Mouse (Mus musculus): ENCODE measurements around the gene Dot1l. TPM values are rescaled to one million over a fixed set of nuclear protein-coding genes. Genes with fewer than 3 reads are reported as not detected.
A peak's percentile ranks its signal among the peaks of the same experiment; 100 is the strongest.

Dot1l gene
- polyA plus RNA-seq, 1 experiment, result 121 TPM

- H3K4me1 ChIP-seq (replicated peaks; ENCODE audit: control insufficient read depth, insufficient read depth, low read length), result peaks cover 37% of the 10 kb centered on the region
- H3K27ac ChIP-seq (ENCODE audit: control insufficient read depth, insufficient read depth, low read length), result no peak overlapping the region
- no peaks in the 10 kb centered on the region for H3K27me3 ChIP-seq (ENCODE audit: control insufficient read depth, insufficient read depth, low read length)
- TF ChIP-seq CTCF (IDR thresholded peaks at IDR 0.05; ENCODE audit: borderline replicate concordance, control insufficient read depth, extremely low read depth, insufficient read depth, low read length, poor library complexity) (no peak), POLR2A (IDR thresholded peaks at IDR 0.05; ENCODE audit: control insufficient read depth, extremely low read depth, insufficient read depth, low read length, poor library complexity) (no peak)
- no peak for DNase-seq
- WGBS, result 91% methylated on average over 4 of the region's 4 CpGs
- H3K4me3 ChIP-seq (ENCODE audit: control insufficient read depth, insufficient read depth, low read length), result no peak overlapping the region
- H3K36me3 ChIP-seq (ENCODE audit: control insufficient read depth, insufficient read depth, low read length), result peaks cover 16% of the 10 kb centered on the region
Observed at GRCm38 (mm10) chr10:80793803-80794202, 38.8 kb downstream of the Dot1l start.

GRCm38 (mm10) chr10:80794750-80795149, 39.7 kb downstream of the Dot1l start:
- no peak overlapping the region for H3K4me3 ChIP-seq (ENCODE audit: control insufficient read depth, insufficient read depth, low read length)
- no peak for DNase-seq
- H3K36me3 ChIP-seq (ENCODE audit: control insufficient read depth, insufficient read depth, low read length), result 0 out of 2 replicates have a peak, but pooled peaks cover 8% of the 10 kb centered on the region
- peaks cover 42% of the 10 kb centered on the region for H3K4me1 ChIP-seq (replicated peaks; ENCODE audit: control insufficient read depth, insufficient read depth, low read length)
- WGBS, result 96% methylated on average over 8 of the region's 8 CpGs
- H3K27ac ChIP-seq (ENCODE audit: control insufficient read depth, insufficient read depth, low read length), result no peak overlapping the region
- no peak for TF ChIP-seq CTCF (IDR thresholded peaks at IDR 0.05; ENCODE audit: borderline replicate concordance, control insufficient read depth, extremely low read depth, insufficient read depth, low read length, poor library complexity)
- no peak for TF ChIP-seq POLR2A (IDR thresholded peaks at IDR 0.05; ENCODE audit: control insufficient read depth, extremely low read depth, insufficient read depth, low read length, poor library complexity)
- no peaks in the 10 kb centered on the region for H3K27me3 ChIP-seq (ENCODE audit: control insufficient read depth, insufficient read depth, low read length)

- H3K36me3 ChIP-seq (ENCODE audit: control insufficient read depth, insufficient read depth, low read length), result peaks cover 7% of the 10 kb centered on the region; the same call in 1 of the 2 replicates
- peaks cover 43% of the 10 kb centered on the region for H3K4me1 ChIP-seq (replicated peaks; ENCODE audit: control insufficient read depth, insufficient read depth, low read length)
- no peak overlapping the region for H3K27ac ChIP-seq (ENCODE audit: control insufficient read depth, insufficient read depth, low read length)
- H3K4me3 ChIP-seq (ENCODE audit: control insufficient read depth, insufficient read depth, low read length), result no peak overlapping the region
- 95% methylated on average over 9 of the region's 9 CpGs for WGBS
- DNase-seq, result no peak
- H3K27me3 ChIP-seq (ENCODE audit: control insufficient read depth, insufficient read depth, low read length), result no peaks in the 10 kb centered on the region
- TF ChIP-seq POLR2A (IDR thresholded peaks at IDR 0.05; ENCODE audit: control insufficient read depth, extremely low read depth, insufficient read depth, low read length, poor library complexity) (no peak), CTCF (IDR thresholded peaks at IDR 0.05; ENCODE audit: borderline replicate concordance, control insufficient read depth, extremely low read depth, insufficient read depth, low read length, poor library complexity) (no peak)
Observed at GRCm38 (mm10) chr10:80796307-80796848, 41.4 kb downstream of the Dot1l start.

- 1% methylated on average over 59 of the region's 59 CpGs for WGBS
Observed at GRCm38 (mm10) chr10:80797186-80798149, 42.5 kb downstream of the Dot1l start.

GRCm38 (mm10) chr10:80798150-80799006, 43.4 kb downstream of the Dot1l start, which contains the start of the genes Sf3a2 and Plekhj1:
Gene Sf3a2, plus strand, starts transcription at chr10:80798198.
Gene Plekhj1, minus strand, starts transcription at chr10:80798626.
- peak; percentile 97 for DNase-seq
- peak within 1 kb of the TSS; percentile 60 for H3K4me3 ChIP-seq (ENCODE audit: control insufficient read depth, insufficient read depth, low read length)
- peaks cover 17% of the 10 kb centered on the region for H3K36me3 ChIP-seq (ENCODE audit: control insufficient read depth, insufficient read depth, low read length)
- peaks cover 23% of the 10 kb centered on the region for H3K4me1 ChIP-seq (replicated peaks; ENCODE audit: control insufficient read depth, insufficient read depth, low read length)
- H3K27ac ChIP-seq (ENCODE audit: control insufficient read depth, insufficient read depth, low read length), result peak within 1 kb of the TSS; percentile 76
- peak; percentile 80 for TF ChIP-seq POLR2A (IDR thresholded peaks at IDR 0.05; ENCODE audit: control insufficient read depth, extremely low read depth, insufficient read depth, low read length, poor library complexity)
- TF ChIP-seq CTCF (IDR thresholded peaks at IDR 0.05; ENCODE audit: borderline replicate concordance, control insufficient read depth, extremely low read depth, insufficient read depth, low read length, poor library complexity), result peak; percentile 67; the same call in 1 of the 2 replicates
- WGBS, result under 1% methylated on average over 104 of the region's 104 CpGs
- no peaks in the 10 kb centered on the region for H3K27me3 ChIP-seq (ENCODE audit: control insufficient read depth, insufficient read depth, low read length)

More at GRCm38 (mm10) chr10:80797186-80798149, 42.5 kb downstream of the Dot1l start:
- Histone ChIP-seq H3K27me3 (ENCODE audit: control insufficient read depth, insufficient read depth, low read length) (no peaks in the 10 kb centered on the region), H3K4me3 (ENCODE audit: control insufficient read depth, insufficient read depth, low read length) (peak overlapping the region; percentile 60), H3K27ac (ENCODE audit: control insufficient read depth, insufficient read depth, low read length) (peak overlapping the region; percentile 39), H3K4me1 (replicated peaks; ENCODE audit: control insufficient read depth, insufficient read depth, low read length) (peaks cover 32% of the 10 kb centered on the region), H3K36me3 (ENCODE audit: control insufficient read depth, insufficient read depth, low read length) (peaks cover 9% of the 10 kb centered on the region; the same call in 1 of the 2 replicates)
- TF ChIP-seq CTCF (IDR thresholded peaks at IDR 0.05; ENCODE audit: borderline replicate concordance, control insufficient read depth, extremely low read depth, insufficient read depth, low read length, poor library complexity) (no peak; the same call in 1 of the 2 replicates), POLR2A (IDR thresholded peaks at IDR 0.05; ENCODE audit: control insufficient read depth, extremely low read depth, insufficient read depth, low read length, poor library complexity) (no peak)
- DNase-seq, result peak; percentile 31

Data from thymus, adult 2 months (tissue).